Mouse (Mus musculus): ENCODE measurements around the gene Tpd52l1. TPM values are rescaled to one million over a fixed set of nuclear protein-coding genes. Genes with fewer than 3 reads are reported as not detected.

Gene Tpd52l1
- polyA plus RNA-seq, 1 experiment from 2014 or later = 51.1 TPM

DNA sequence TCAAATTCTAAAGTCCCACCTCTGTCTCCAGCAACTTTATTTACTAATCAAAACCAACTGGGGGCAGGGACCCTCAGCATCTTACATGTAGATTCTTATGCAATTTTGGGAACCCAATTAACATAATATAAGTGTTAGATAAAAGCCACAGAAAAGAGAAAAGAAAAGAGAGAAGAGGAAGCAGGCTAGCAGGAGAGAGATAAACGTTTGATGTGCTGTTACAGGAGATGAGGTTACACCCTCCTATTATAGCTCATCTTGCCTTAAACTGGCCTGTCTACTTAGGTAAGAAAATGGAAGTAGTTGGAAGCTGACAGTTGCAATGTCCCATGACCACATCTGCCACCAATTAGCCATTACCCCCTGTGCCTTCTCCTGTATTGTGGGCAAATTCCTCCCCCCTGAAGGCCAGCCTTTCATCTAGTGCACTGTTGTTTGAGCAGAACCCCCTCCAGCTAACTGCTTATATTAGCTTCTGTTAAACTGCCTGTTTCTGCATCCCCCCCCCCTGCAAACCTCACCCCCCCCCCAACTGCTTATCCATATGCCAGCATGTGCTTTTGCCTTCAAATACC is 138.6 kb downstream of the Tpd52l1 start:
- Histone ChIP-seq H3K4me3 (replicated peaks; ENCODE audit: low read length) (no peak overlapping the region), H3K9ac (no peak overlapping the region), H3K4me2 (replicated peaks) (no peak overlapping the region), H3K36me3 (replicated peaks; ENCODE audit: control insufficient read depth, insufficient read depth) (no peaks in the 10 kb centered on the region), H3K27me3 (ENCODE audit: control insufficient read depth, insufficient read depth, low read length) (no peaks in the 10 kb centered on the region), H3K27ac (no peak overlapping the region), H3K9me3 (ENCODE audit: control insufficient read depth, low read length) (no peaks in the 10 kb centered on the region), H3K4me1 (replicated peaks; ENCODE audit: control insufficient read depth, insufficient read depth, low read length) (no peaks in the 10 kb centered on the region)
- WGBS = 25% methylated on average over 1 of the region's 1 CpGs
- ATAC-seq (ENCODE audit: low FRiP score) (no peak), DNase-seq (ENCODE audit: low spot score) (no peak)

DNA sequence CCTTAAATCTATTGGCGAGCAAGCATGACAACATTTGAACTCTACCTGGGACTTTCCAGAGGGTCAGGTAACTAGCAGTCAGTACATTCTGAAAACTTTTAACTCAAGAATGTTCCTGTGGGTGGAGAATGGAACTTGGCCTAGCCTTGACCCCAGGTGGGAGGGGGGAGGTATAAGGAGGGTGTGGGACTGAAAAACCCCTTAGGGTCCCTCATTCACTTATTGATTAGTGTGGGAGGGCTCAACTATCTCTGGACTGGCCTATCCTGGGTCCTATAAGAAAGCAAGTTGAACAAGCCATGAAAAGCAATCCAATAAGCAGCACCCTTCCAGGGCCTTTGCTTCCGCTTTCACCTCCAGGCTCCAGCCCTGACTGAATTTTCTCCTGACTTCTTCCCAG is 142.3 kb downstream of the Tpd52l1 start:
- Histone ChIP-seq H3K9ac (no peak overlapping the region), H3K4me1 (replicated peaks; ENCODE audit: control insufficient read depth, insufficient read depth, low read length) (no peaks in the 10 kb centered on the region), H3K36me3 (replicated peaks; ENCODE audit: control insufficient read depth, insufficient read depth) (no peaks in the 10 kb centered on the region), H3K9me3 (ENCODE audit: control insufficient read depth, low read length) (no peaks in the 10 kb centered on the region), H3K4me2 (replicated peaks) (no peak overlapping the region), H3K27ac (no peak overlapping the region), H3K27me3 (ENCODE audit: control insufficient read depth, insufficient read depth, low read length) (no peaks in the 10 kb centered on the region), H3K4me3 (replicated peaks; ENCODE audit: low read length) (no peak overlapping the region)
- DNase-seq (ENCODE audit: low spot score) (no peak), ATAC-seq (ENCODE audit: low FRiP score) (no peak)
- 99% methylated on average over 2 of the region's 2 CpGs for WGBS

DNA sequence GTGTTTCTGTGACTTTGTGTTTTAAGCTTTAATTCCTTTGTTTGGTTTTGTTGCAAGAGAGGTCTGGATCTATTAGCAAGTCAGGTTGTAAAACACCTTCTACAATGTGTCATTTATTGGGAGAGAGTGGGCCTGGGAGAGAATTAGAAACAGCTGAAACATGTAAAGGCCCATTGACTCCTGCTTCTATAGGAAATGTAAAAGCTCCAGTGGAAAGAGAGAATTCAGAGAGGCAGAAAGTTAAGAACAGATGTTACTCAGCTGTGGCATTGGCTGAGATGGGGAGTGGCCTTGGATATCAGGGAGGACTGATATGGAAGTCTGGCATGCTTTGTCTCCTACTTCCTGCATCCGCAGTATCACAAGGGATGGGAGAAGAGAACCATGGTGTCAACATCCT is 145.5 kb downstream of the Tpd52l1 start:
- no peaks in the 10 kb centered on the region for H3K27me3 ChIP-seq (ENCODE audit: control insufficient read depth, insufficient read depth, low read length)
- no peak for DNase-seq (ENCODE audit: low spot score)
- WGBS = 70% methylated on average over 1 of the region's 1 CpGs
- no peaks in the 10 kb centered on the region for H3K4me1 ChIP-seq (replicated peaks; ENCODE audit: control insufficient read depth, insufficient read depth, low read length)
- no peak overlapping the region for H3K4me3 ChIP-seq (replicated peaks; ENCODE audit: low read length)
- H3K9me3 ChIP-seq (ENCODE audit: control insufficient read depth, low read length) = no peaks in the 10 kb centered on the region
- H3K4me2 ChIP-seq (replicated peaks) = no peak overlapping the region
- H3K9ac ChIP-seq = no peak overlapping the region
- H3K27ac ChIP-seq = no peak overlapping the region
- no peak for ATAC-seq (ENCODE audit: low FRiP score)
- no peaks in the 10 kb centered on the region for H3K36me3 ChIP-seq (replicated peaks; ENCODE audit: control insufficient read depth, insufficient read depth)

DNA sequence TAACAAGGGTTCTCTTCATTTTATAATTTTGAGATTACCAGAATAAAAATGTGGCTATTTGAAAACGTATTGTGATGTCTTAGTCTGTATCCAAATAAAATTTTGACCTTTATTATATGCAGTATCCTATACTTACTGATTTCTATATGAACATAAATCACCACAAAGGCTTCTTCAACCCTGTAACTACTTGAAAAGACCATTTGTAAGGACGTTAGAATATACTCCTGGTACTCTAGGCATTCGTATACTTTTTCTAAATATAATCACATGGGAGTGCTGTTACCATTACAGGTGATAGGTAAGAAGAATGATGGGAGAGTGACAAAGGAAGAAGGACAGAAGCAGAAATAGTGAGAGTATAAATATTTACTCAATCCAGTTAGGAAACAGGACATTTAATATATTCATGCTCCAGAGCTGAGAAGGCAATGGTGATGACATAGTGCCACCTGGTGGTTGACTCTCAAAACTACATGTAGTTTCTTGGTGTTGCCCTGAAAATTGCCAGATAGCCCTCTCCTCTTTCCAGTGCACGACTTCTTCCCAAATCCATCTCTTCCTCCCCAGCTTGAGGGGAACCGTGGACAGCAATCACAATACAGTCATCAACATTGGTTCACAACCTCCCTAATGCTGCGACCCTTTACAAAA is 146.7 kb downstream of the Tpd52l1 start:
- no peak overlapping the region for H3K4me2 ChIP-seq (replicated peaks)
- no peaks in the 10 kb centered on the region for H3K9me3 ChIP-seq (ENCODE audit: control insufficient read depth, low read length)
- no peaks in the 10 kb centered on the region for H3K36me3 ChIP-seq (replicated peaks; ENCODE audit: control insufficient read depth, insufficient read depth)
- ATAC-seq (ENCODE audit: low FRiP score) (peak; percentile 77), DNase-seq (ENCODE audit: low spot score) (peak; percentile 86)
- H3K27me3 ChIP-seq (ENCODE audit: control insufficient read depth, insufficient read depth, low read length) = no peaks in the 10 kb centered on the region
- H3K9ac ChIP-seq = no peak overlapping the region
- H3K27ac ChIP-seq = no peak overlapping the region
- no peak overlapping the region for H3K4me3 ChIP-seq (replicated peaks; ENCODE audit: low read length)
- WGBS = 46% methylated on average over 6 of the region's 6 CpGs
- no peaks in the 10 kb centered on the region for H3K4me1 ChIP-seq (replicated peaks; ENCODE audit: control insufficient read depth, insufficient read depth, low read length)

DNA sequence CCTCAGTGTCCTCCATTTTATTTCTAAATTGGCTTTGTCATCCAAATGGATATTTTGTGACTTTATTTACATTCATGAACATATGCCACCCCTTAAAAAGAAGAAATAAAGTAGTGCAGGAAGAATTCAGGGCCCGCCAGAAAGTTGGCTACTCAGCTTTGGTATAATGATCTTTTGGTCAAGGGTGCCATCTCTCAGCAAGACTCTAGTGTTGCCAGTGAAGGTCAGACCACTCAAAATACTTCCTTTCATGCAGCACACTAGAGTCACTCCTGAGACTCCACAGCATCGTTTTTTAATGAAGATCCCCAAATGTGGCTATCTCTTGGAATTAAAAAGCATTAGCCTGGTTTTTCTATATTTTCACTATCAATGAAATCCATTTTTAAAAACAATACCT is 147.5 kb downstream of the Tpd52l1 start:
- Histone ChIP-seq H3K4me1 (replicated peaks; ENCODE audit: control insufficient read depth, insufficient read depth, low read length) (no peaks in the 10 kb centered on the region), H3K9me3 (ENCODE audit: control insufficient read depth, low read length) (no peaks in the 10 kb centered on the region), H3K27me3 (ENCODE audit: control insufficient read depth, insufficient read depth, low read length) (no peaks in the 10 kb centered on the region), H3K4me2 (replicated peaks) (no peak overlapping the region), H3K27ac (no peak overlapping the region), H3K4me3 (replicated peaks; ENCODE audit: low read length) (no peak overlapping the region), H3K9ac (no peak overlapping the region), H3K36me3 (replicated peaks; ENCODE audit: control insufficient read depth, insufficient read depth) (no peaks in the 10 kb centered on the region)
- 60% methylated on average over 2 of the region's 2 CpGs for whole genome bisulfite sequencing
- ATAC-seq (ENCODE audit: low FRiP score) = no peak
- no peak for DNase-seq (ENCODE audit: low spot score)

DNA sequence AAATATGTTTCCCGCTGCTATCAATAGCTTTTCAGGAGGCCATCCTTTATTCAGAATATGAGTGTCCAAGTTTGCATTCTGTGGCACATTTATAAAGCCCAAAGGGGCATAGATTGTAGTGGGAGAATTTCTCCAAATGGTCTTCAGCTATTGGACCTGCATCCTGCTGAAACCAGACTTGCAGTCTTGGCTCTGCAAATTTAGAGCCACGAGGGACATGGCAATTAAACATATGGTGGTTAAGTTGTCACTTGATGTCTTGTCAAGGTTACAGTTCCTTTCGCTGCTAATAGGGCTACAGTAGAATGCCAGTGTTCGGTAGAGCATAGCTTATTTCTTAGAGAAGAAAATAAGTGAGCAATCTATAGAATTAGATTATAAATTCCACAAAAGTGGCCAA is 148.7 kb downstream of the Tpd52l1 start:
- Histone ChIP-seq H3K4me2 (replicated peaks) (no peak overlapping the region), H3K27me3 (ENCODE audit: control insufficient read depth, insufficient read depth, low read length) (no peaks in the 10 kb centered on the region), H3K27ac (no peak overlapping the region), H3K4me1 (replicated peaks; ENCODE audit: control insufficient read depth, insufficient read depth, low read length) (no peaks in the 10 kb centered on the region), H3K36me3 (replicated peaks; ENCODE audit: control insufficient read depth, insufficient read depth) (no peaks in the 10 kb centered on the region), H3K4me3 (replicated peaks; ENCODE audit: low read length) (no peak overlapping the region), H3K9ac (no peak overlapping the region), H3K9me3 (ENCODE audit: control insufficient read depth, low read length) (no peaks in the 10 kb centered on the region)
- WGBS = 72% methylated on average over 4 of the region's 4 CpGs
- DNase-seq (ENCODE audit: low spot score) = no peak
- no peak for ATAC-seq (ENCODE audit: low FRiP score)

DNA sequence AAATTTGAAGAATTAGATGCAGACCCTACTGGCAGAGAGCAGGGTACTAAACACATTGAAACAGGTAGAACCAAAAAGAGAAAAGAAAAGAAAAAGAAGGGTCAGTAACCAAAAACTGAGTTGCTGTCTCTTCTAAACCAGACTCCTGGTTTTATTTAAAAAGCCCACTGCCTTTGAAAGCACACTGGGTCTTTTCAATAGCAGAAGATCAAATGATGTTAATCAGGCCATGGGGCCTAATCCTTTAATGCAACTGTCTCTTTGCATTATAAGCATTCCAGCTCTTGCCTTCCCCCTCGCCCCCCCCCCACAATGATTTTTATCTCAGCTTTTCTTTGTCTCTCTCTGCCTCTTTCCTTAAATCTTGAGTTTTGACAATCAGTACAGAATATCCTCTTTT is 149.3 kb downstream of the Tpd52l1 start:
- Histone ChIP-seq H3K36me3 (replicated peaks; ENCODE audit: control insufficient read depth, insufficient read depth) (no peaks in the 10 kb centered on the region), H3K27me3 (ENCODE audit: control insufficient read depth, insufficient read depth, low read length) (no peaks in the 10 kb centered on the region), H3K4me1 (replicated peaks; ENCODE audit: control insufficient read depth, insufficient read depth, low read length) (no peaks in the 10 kb centered on the region), H3K27ac (no peak overlapping the region), H3K9ac (no peak overlapping the region), H3K4me3 (replicated peaks; ENCODE audit: low read length) (no peak overlapping the region), H3K4me2 (replicated peaks) (no peak overlapping the region), H3K9me3 (ENCODE audit: control insufficient read depth, low read length) (no peaks in the 10 kb centered on the region)
- ATAC-seq (ENCODE audit: low FRiP score) (no peak), DNase-seq (ENCODE audit: low spot score) (no peak)
- WGBS = 86% methylated on average over 1 of the region's 1 CpGs

DNA sequence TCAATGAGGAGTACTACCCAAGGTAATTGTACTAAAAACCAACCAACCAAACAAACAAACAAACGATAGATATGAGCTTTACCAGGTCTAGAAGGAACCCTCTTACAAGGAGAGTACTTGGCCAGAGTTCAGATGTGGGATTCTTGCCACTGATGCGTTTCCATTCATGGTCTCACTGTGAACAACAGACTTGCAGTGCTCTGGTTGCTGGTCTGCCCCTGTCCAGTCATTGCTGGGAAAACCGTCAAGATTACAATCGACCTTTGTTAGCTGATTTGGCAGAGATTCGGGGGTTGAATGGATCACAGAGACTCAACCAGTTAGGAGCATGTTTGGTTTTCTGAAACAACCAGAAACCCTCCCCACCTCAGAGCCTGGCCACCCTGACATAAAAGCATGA is 150.1 kb downstream of the Tpd52l1 start:
- ATAC-seq (ENCODE audit: low FRiP score) (peak; percentile 57; the same call in 1 of the 2 replicates), DNase-seq (ENCODE audit: low spot score) (peak; percentile 40)
- 28% methylated on average over 5 of the region's 5 CpGs for WGBS

DNA sequence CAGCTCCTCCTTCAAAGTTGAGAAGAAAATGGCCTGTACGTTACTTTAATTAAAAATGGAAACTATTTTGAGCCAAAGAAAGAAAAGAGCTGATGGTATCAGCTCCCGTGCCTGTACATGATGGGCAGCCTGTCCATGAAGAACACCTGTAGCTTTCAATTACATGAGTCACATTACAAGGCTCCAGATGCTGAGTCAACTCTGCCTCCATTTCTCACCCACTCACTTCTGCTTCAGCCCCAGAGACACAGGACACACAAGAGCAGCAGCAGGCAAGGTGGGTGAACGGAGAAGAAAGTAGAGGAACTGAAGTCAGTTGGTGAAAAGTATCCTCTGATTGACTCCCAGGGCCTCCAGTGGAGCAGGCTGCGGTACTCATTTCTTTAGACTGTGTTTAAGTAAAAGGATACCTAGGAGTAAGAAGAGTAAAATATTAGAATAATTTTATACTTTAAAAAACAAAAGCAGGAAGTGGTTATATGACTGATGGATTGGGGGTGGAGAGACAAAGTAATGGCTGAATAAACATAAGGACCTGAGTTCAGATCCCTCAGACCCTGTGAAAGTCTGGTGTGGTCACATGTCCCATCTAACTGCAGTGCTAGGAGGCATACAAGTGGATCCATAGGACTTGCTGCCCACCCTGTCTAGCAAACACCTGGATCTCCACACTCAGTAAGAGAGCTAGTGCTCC is 156.9 kb downstream of the Tpd52l1 start:
- H3K4me2 ChIP-seq (replicated peaks) = no peak overlapping the region
- H3K36me3 ChIP-seq (replicated peaks; ENCODE audit: control insufficient read depth, insufficient read depth) = no peaks in the 10 kb centered on the region
- no peaks in the 10 kb centered on the region for H3K9me3 ChIP-seq (ENCODE audit: control insufficient read depth, low read length)
- H3K27me3 ChIP-seq (ENCODE audit: control insufficient read depth, insufficient read depth, low read length) = no peaks in the 10 kb centered on the region
- DNase-seq (ENCODE audit: low spot score) (no peak), ATAC-seq (ENCODE audit: low FRiP score) (no peak)
- H3K9ac ChIP-seq = no peak overlapping the region
- H3K27ac ChIP-seq = no peak overlapping the region
- no peak overlapping the region for H3K4me3 ChIP-seq (replicated peaks; ENCODE audit: low read length)
- 93% methylated on average over 4 of the region's 4 CpGs for WGBS
- H3K4me1 ChIP-seq (replicated peaks; ENCODE audit: control insufficient read depth, insufficient read depth, low read length) = no peaks in the 10 kb centered on the region

More for the DNA sequence above, 150.1 kb downstream of the Tpd52l1 start:
- Histone ChIP-seq H3K4me1 (replicated peaks; ENCODE audit: control insufficient read depth, insufficient read depth, low read length) (no peaks in the 10 kb centered on the region), H3K4me2 (replicated peaks) (no peak overlapping the region), H3K27ac (no peak overlapping the region), H3K9ac (no peak overlapping the region), H3K4me3 (replicated peaks; ENCODE audit: low read length) (no peak overlapping the region), H3K9me3 (ENCODE audit: control insufficient read depth, low read length) (no peaks in the 10 kb centered on the region), H3K36me3 (replicated peaks; ENCODE audit: control insufficient read depth, insufficient read depth) (no peaks in the 10 kb centered on the region), H3K27me3 (ENCODE audit: control insufficient read depth, insufficient read depth, low read length) (no peaks in the 10 kb centered on the region)

All from hindbrain, embryonic 14.5 days (tissue).